Mouse (Mus musculus): ENCODE results near the gene Aanat.

The Aanat gene
- long read RNA-seq, experiment 1 = 0 reads
- long read RNA-seq, experiment 2 = 0 reads

DNA sequence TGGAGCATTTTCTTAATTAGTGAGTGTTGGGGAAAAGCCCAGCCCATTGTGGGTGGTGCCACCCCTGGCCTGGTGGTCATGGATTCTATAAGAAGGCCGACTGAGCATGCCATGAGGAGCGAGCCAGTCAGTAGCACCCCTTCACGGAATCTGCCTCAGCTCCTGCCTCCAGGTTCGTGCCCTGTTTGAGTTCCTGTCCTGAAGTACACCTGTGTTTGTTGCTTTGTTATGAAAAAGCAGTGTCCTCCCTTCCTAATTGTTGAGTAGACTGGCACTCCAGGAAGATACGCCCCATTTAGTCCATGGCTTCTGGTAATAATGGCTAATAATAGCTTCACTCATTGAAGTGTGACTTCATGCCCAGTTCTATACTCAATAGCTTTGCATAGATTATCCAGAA is at the start of gene Aanat:
TSS of gene Aanat (plus strand) at position 123 of the 400 bp plus-strand sequence.
- intact Hi-C loops (cut with DNase I) = loop anchor here (2.0 kb wide), 1 partner anchor 42 kb away; no protein-coding TSS in a partner anchor

- intact Hi-C loops (cut with DNase I) = loop anchor here (10.0 kb wide), 1 partner anchor 52 kb away; no protein-coding TSS in a partner anchor
Measured at GRCm38 (mm10) chr11:116536685-116537084, 49.5 kb upstream of the Aanat start.

DNA sequence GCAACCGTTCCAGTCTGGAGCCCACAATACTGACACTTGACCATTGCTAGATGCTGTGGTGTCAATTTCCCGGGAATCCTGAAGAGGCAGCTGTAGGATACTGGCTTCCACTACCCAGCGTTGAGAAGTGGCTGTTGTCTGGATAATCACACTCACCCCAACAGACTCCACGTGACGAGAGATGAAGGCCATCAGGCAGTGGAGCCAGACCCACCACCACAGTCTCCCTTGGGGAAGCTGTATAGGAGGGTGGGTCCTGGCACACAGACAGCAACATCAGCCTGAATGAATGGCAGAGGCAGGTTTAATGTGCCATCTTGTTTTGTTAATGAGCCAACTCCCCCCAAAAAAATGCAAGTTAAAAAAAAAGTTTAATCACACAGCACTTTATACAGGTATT is 48.8 kb upstream of the Aanat start:
- intact Hi-C loops (cut with DNase I) = loop anchor here (10.0 kb wide), 1 partner anchor 53 kb away; no protein-coding TSS in a partner anchor

DNA sequence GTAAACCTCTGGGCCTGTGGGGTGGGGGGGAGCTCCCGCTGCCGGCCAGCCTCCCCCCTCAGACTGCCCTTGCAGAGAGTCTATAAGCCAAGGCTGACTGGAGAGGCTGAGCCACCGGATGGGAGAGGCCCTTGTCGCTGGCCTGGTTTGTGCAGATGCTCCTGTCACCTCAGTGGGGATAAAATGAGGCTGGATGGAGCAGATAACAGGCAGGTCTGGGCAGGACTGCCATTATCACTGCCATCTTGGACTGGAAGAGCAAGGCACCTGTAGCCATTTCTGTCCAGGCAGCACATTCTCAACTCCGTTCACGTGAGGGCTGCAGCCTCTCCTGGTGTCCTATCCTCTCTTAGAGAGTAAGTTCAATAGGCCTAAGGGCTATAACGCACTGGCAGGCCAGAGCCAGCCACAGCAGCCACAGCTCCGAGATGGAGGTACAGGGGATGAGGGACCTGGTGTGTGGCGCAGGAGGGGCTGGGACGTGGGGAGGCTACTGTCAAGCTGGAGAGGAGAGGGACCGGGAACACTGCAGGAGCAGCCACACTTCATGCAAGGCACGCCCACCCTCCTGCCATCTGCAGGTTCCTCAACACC is 48.0 kb upstream of the Aanat start:
- intact Hi-C loops (cut with DNase I) = loop anchor here (10.0 kb wide), 1 partner anchor 53 kb away; no protein-coding TSS in a partner anchor

GRCm38 (mm10) chr11:116541183-116541582 is 45.0 kb upstream of the Aanat start:
- intact Hi-C loops (cut with DNase I) = no loop called here

GRCm38 (mm10) chr11:116543110-116543509 is 43.1 kb upstream of the Aanat start:
- intact Hi-C loops (cut with DNase I) = no loop called here

DNA sequence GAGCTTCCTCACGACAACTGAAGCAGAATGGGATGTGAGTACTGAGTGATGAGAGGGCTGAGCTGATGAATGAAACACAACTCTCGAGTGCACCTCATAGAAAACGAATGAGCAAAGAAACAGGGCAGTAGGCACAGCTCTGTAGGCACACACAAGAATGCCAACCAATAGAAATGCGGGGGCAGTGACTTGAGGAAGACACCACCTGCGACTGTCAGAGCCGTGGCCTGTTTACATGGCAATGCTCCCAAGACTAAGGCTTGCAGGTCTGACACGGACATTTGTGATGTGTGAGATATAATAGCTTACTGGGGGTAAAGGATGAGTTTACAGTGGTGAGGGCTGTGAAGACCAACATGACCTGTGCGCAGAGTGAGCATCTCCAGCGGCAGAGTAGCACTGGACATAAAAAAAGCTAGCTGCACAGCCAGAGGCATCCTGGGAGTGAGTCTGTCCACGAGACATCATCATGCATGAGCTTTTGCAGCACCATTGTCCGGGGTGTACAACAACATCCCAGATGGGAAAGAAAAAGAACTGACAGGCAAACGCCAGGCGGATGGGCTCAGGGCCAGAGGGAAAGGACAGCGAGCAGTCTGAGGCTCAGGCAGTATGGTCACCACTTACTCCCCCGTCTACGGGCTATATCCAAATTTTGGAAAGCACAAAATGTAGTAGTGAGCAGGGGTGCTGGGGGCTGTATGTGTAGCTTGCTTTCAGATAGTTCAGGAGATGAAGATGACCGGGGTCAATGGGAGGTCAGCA is 38.8 kb upstream of the Aanat start:
- intact Hi-C loops (cut with DNase I) = no loop called here

DNA sequence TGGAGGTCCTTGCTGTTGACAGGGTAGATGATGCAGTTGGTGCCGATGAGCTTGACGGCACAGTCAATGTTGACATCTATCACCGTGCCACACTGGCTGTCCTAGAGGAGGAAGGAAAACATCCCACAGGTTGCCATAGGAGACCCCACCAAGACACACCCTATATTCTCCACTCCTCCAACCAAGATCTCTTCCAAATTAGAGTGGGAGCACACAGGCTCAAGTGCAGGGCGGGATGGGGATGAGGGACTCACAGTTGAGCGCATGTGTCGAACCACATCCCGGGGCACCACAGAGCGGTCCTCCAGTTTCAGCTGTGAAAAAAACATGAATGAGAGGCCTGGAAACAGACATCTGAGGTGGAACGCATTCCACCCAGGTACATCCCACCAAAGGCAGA is 37.5 kb upstream of the Aanat start:
- intact Hi-C loops (cut with DNase I) = no loop called here

DNA sequence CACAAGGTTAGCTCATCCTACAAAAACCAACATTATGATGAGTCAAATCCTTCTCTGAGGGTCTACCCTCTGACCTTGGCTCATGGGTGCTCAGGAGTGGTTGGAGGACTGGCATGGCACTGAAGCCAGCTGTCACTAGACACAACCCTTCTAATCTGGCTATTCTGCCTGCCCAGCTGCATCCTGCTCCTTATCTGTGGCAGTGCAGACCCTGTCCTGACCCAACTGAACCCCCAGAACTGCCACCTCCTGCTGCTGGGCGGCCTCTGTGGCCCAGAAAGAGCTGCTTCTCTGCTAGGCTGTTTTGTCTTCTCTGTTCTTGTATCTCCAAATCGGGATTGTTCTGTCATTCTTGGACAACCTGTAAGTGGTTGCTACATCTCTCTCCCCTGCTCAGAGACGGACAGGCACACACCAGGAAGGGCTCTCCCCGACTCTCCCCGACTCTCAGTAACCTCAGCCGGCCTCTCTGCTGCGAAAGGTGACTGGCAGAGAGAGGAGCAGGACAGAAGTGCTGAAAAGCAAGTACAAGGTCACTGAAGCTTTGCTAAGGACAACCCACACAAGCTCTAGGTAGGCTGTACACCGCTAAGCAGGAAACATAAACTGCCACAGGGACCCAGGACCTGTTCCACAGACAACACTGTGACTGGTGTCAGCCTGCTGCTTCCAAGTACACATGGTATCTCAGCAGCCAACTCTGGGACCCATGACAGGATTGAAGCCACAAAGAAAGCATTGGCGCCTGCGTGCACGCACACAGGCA is 36.8 kb upstream of the Aanat start:
- intact Hi-C loops (cut with DNase I) = no loop called here

GRCm38 (mm10) chr11:116550748-116551147 is 35.5 kb upstream of the Aanat start:
- intact Hi-C loops (cut with DNase I) = no loop called here

- intact Hi-C loops (cut with DNase I) = no loop called here
Measured at GRCm38 (mm10) chr11:116552194-116552593, 34.0 kb upstream of the Aanat start.

DNA sequence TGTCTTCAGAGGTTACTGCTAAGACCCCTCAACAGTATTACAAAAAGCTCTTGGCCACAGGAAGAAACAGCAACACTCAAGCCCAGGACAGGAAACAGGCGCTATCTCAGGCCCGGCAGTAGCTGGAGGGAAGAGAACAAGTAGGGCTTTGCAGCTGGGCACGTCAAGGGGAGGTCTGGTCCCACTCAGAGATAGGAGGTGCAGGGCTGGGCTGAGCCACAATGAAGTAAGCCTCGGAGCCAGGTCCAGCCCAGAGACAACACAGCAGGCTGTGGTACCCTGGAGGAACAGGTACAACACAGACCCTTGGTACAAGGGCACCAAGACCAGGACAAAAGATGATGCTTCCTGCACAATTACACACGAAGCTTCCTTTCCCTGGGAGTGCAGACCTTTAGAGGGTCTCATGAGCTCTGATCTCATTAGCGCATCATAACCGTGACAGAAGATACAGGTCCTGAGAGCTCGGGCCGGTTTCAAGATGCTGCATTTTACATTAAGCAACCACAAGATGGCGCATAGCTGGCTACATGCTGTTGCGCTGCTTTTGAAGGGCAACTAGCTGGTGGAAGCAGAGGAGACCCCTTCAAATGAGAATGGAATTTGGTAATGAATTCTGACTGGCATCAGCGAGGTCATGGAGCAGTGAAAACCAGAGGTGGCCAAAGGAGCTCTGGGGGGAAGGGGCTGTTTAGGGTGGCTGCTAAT is 31.9 kb upstream of the Aanat start:
- intact Hi-C loops (cut with DNase I) = loop anchor here (2.0 kb wide), 1 partner anchor 74 kb away; no protein-coding TSS in a partner anchor

- intact Hi-C loops (cut with DNase I) = loop anchor here (2.0 kb wide), 1 partner anchor 73 kb away; no protein-coding TSS in a partner anchor
Measured at GRCm38 (mm10) chr11:116555572-116555971, 30.7 kb upstream of the Aanat start.

- intact Hi-C loops (cut with DNase I) = no loop called here
Measured at GRCm38 (mm10) chr11:116556308-116556707, 29.9 kb upstream of the Aanat start.

GRCm38 (mm10) chr11:116565283-116566041 is 20.8 kb upstream of the Aanat start:
- intact Hi-C loops (cut with DNase I) = no loop called here

- intact Hi-C loops (cut with DNase I) = no loop called here
Measured at GRCm38 (mm10) chr11:116567531-116567930, 18.7 kb upstream of the Aanat start.

DNA sequence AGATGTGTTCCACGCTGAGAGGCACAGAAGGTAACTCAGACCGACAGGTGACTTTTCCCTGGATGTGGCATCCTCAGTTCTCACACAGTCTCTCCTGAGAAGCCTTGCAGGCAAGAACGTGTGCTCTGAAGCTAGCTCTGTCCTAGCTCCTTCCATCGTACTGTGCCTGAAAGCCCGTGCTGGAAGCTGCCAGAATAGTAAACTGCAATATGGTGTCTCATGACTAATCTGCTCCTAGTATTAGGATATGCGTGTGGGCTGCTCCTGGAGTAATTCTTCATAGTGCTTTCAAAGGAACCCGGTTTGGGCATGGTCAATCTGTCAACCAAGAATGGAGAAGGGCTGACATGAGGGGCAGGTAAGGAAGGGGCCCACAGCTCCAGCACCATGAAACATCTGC is 15.4 kb upstream of the Aanat start:
- intact Hi-C loops (cut with DNase I) = no loop called here

DNA sequence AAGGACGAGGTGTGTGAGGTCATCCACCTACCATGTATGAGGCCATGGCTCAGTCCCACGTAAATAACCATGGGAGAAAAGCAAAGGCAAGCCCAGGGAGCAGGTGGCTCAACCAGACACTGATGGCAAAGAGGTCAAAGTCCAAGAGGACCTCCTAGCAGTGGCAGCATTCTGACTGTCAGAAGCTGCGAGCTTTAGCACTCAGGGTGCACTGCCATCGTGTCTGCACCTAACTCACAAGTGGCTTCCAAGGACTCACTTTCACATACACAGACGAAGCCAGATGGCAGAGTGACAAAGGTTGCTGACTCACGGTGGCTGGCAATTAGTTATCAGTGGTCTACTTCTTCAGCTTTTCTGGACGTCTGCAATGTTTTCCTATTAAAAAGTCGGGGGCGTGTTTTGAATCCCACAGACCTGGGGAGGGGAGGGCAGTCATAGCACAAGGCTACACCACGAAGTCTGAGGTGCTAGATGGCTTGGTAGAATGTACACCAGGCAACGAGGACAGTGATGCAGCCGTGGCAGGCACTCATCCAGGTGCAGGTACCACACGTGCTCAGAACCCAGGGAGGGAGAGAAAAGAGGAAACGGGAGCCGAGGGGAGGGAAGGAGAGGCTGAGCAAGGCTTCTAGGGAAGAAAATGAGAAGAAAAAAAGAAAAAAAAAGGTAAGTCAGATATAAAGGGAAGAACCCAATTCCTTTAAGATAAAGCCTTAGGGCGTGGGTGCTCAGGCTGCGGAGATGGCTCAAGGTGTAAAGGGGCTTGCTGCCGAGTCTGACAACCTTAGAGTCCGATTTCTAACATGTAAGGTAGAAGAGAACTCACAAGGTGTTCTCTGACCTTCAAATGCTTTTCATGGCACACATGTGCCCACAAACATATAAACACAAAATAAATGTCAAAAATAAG is 14.2 kb upstream of the Aanat start:
- intact Hi-C loops (cut with DNase I) = no loop called here
